Mouse (Mus musculus) thymus, postnatal 0 days (tissue): ENCODE data around the gene E2f3. TPM values are rescaled to one million over a fixed set of nuclear protein-coding genes. Genes with fewer than 3 reads are reported as not detected.

Experiments
- DNase-seq: peaks from one replicate; pipeline ENCODE4 v3.0.0-alpha.2; 2015; ENCODE audit warnings: low spot score
- polyA plus RNA-seq: library from polyadenylated mRNA; unstranded; fragments of >200 nt; fragmentation: Nextera tagmentation; extraction: Ambion mirVana; gene quantifications from 2 replicates; pipeline ENCODE4 v1.2.1, GENCODE M21; 2015

Gene E2f3
- polyA plus RNA-seq, 1 experiment from 2014 or later = 7.1 TPM

DNA sequence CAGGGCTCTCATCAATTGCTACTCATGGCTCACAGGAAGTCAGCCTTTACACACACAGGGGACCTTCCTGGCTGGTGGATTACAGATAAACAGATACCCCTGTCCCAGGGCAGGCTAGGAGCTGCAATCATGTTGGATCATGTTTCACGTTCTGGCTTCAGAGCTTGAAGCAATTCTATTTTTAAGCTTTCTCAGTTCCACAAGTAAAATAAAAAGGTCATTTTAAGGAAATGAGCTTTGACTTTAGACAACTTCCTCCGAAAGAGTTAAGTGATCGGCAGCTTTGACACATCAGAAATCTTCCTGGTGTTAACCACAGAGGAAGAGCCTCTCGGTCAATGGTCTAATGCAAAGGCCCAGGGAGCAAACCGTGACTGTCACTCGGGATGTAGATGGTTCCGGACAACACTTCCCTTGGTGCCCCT, 6.7 kb downstream of the E2f3 start:
- DNase-seq = no peak

- DNase-seq = peak; percentile 30
Observed at GRCm38 (mm10) chr13:29977358-29977757, 8.5 kb downstream of the E2f3 start.

- DNase-seq = no peak
Observed at GRCm38 (mm10) chr13:29974066-29974465, 11.8 kb downstream of the E2f3 start.

GRCm38 (mm10) chr13:29973610-29974009, 12.3 kb downstream of the E2f3 start:
- DNase-seq = no peak

DNA sequence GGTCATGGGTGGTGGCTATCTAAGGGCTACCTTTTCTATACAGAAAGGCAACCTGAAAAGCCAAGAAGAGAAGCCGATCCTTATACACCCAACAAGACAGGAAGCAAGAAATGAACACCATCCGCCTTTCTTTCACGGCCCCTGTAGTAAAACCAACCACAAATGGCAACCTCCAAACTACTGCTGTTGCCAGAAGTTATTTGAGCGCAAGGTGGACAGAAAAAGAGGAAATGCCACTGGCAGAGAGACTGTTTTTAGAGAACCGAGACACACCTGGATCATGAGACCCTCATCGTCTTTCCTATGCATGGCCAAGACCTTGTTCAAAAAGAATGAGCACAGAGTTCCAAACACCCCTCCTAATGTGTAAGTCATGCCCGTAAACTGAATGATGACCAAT, 15.5 kb downstream of the E2f3 start:
- no peak for DNase-seq

GRCm38 (mm10) chr13:29968636-29969035, 17.2 kb downstream of the E2f3 start:
- no peak for DNase-seq

DNA sequence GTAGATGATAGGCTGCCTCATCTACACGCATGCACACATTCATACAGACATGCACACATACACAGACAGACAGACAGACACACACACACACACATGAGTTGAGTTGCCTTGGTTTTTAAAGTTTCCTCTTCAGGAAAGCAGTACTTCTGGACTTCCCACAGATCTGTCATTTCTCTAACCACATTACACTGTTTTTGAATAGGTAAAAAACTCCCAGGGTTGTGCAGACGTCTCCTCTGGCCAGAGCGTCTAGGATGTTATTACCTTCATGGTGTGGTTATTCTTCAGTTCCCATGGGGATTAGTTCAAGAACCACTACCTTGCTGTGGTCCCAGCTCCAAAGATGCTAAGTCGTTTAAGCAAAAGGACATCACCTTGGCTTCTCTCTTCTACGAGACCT, 18.5 kb downstream of the E2f3 start:
- no peak for DNase-seq

GRCm38 (mm10) chr13:29966966-29967365, 18.9 kb downstream of the E2f3 start:
- DNase-seq = no peak

DNA sequence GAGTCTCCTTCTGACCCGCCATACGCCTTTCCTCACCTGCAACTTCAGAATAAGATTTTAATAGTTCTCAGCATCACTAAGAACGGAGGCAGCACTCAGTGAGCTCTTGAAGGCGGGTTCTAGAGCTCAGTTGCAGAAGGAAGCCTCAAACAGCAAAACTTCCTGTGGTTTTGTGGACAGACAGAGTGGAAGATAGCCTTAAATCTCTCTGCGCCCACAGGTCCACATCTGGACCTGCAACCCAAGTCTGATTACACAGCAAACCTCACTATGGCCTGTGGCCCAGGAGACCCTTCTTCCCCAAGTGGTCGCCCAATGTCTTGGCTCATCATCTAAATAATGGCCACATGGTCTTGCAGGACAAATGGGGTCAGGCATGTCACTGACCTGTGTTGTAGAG, 21.8 kb downstream of the E2f3 start:
- DNase-seq = no peak

GRCm38 (mm10) chr13:29960416-29960815, 25.4 kb downstream of the E2f3 start:
- DNase-seq = no peak

GRCm38 (mm10) chr13:29957731-29958254, 28.1 kb downstream of the E2f3 start:
- no peak for DNase-seq

GRCm38 (mm10) chr13:29956821-29957421, 28.9 kb downstream of the E2f3 start:
- no peak for DNase-seq

GRCm38 (mm10) chr13:29955296-29955695, 30.6 kb downstream of the E2f3 start:
- no peak for DNase-seq

DNA sequence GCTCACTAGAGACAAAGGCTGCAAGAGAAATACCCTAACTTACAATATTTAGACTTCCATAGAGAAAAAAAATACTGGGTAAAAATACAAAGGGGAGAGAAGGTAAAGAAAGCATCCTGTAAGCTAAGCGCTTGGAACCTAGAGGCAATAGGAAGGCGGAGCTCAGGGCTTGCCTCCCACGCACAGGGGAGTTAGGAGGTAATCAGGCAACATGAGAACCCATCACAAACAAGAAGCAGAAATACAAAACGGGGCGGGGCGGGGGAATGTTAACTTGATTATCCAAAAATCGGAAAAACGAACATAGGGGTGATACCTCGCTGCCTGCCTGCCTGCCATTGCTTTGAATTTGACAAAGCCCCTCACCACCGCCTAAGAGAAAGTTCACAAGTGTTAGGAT, 31.1 kb downstream of the E2f3 start:
- DNase-seq = no peak

GRCm38 (mm10) chr13:29953417-29954045, 32.3 kb downstream of the E2f3 start:
- no peak for DNase-seq

GRCm38 (mm10) chr13:29946045-29946444, 39.8 kb downstream of the E2f3 start:
- no peak for DNase-seq

DNA sequence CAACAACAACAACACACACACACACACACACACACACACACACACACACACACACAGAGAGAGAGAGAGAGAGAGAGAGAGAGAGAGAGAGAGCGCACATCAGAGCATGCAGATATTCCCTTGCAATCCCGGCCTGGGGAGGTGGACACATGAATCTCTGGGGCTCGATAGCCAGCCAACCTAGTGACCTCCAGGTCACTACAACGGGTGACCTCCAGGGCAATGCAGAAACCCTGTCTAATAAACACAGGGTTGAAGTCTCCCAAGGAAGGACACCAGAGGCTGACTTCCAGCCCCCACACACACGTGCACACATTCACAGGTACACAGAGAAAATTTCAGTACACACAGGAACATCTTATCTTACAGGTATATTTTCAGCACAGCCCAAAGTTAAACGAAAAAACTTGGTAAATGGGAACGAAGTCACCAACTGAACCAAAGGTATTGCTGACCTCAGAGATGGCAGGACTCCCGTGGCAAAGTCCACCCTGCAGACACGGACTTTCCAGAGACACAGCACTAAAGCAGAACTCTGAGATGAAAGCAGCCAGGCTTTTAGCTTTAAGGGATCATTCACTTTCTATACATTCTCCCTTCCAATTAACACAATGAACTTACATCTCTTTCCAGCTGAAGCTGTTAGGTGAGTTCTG, 40.8 kb downstream of the E2f3 start:
- DNase-seq = no peak

DNA sequence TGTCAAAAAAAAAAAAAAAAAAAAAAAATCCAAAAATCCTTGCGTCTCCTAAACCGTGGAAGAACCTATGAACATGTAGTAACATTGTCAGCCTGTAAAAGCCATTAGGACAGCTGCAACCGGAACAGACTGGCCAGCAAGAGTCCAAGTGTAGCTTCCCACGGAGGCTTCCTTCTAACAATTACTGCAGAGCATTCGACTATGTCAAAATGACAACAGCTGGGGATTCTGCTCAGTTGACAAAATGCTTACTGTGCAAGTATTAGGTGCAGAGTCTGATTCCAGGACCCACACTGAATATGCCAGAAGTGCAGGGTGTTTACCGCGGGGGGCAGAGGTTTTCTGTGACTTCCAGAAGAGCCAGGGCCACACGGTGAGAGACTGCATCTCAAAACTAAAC, 41.4 kb downstream of the E2f3 start:
- DNase-seq = no peak

- DNase-seq = no peak
Observed at GRCm38 (mm10) chr13:29943541-29944039, 42.3 kb downstream of the E2f3 start.

DNA sequence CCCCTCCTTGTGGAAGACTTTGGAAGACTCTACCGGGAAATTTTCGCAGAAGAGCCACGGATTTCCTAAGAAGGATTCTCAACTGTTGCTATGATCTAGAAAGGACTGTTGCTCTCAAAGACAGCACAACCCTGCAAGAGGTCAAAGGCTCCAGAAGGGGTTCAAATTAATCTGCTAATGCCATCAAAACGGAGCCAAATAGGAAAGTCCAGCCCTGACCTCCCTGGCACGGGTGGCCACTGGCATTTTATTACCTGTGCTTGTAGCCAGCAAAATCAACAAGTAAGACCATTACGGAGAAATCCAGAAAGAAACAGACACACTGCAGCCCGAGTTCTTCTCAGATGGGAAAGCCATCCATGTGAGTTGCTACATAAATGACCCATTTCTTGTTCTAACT, 45.8 kb downstream of the E2f3 start:
- DNase-seq = no peak

- no peak for DNase-seq
Observed at GRCm38 (mm10) chr13:29939399-29939798, 46.5 kb downstream of the E2f3 start.

DNA sequence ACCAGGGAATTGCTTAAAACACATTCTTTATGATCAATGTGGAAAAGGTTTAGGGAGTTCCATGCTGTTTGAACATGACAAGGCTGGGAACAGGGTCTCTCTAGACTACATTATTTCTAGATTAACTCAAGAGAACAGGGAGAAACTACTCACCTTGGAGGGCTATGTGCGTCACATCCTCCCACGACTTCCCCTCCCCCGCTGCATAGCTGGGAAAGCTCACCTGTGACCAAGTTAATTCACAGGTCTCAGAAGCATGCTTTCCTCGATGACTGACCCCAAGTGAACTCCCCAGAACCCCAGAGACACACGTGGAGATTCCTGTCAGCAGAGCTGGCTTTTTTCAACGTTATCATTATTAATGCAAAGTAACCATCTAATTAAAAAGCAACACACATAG, 47.1 kb downstream of the E2f3 start:
- DNase-seq = no peak
